Mouse (Mus musculus) ES-Bruce4 (cell line): Measurements from ENCODE around the gene Stox2. TPM values are rescaled to one million over a fixed set of nuclear protein-coding genes. Genes with fewer than 3 reads are reported as not detected.
A peak's percentile ranks its signal among the peaks of the same experiment; 100 is the strongest.

Source experiments
- H3K27ac ChIP-seq: 2 replicates; pipeline ENCODE4 v1.5.1; 2012; ENCODE audit warnings: low read length, inconsistent platforms; ENCODE audit not compliant: insufficient read depth
- H3K27me3 ChIP-seq: 2 replicates; pipeline ENCODE4 v1.6.1; 2012; ENCODE audit warnings: mild to moderate bottlenecking, low read length, inconsistent platforms; ENCODE audit not compliant: control insufficient read depth, poor library complexity, insufficient read depth, severe bottlenecking
- H3K36me3 ChIP-seq: 2 replicates; pipeline ENCODE4 v1.6.1; 2012; ENCODE audit warnings: inconsistent platforms, mild to moderate bottlenecking, low read length, moderate library complexity; ENCODE audit not compliant: control insufficient read depth, poor library complexity, insufficient read depth, severe bottlenecking
- H3K4me1 ChIP-seq: one replicate; pipeline ENCODE4 v1.8.1; 2011; ENCODE audit warnings: low read length; ENCODE audit not compliant: control insufficient read depth, insufficient read depth
- H3K4me3 ChIP-seq: 2 replicates; pipeline ENCODE4 v1.5.1; 2011; ENCODE audit warnings: low read depth, mild to moderate bottlenecking, low read length
- H3K9ac ChIP-seq: 2 replicates; pipeline ENCODE4 v1.6.1; 2012; ENCODE audit warnings: low read depth, mild to moderate bottlenecking, inconsistent platforms; ENCODE audit not compliant: poor library complexity, severe bottlenecking
- H3K9me3 ChIP-seq: replicated peaks from 2 replicates; pipeline ENCODE4 v1.6.1; 2012; ENCODE audit warnings: mild to moderate bottlenecking, low read length, inconsistent platforms; ENCODE audit not compliant: control insufficient read depth, poor library complexity, insufficient read depth, severe bottlenecking
- CTCF ChIP-seq: IDR thresholded peaks from one replicate; pipeline ENCODE4 v1.8.1; 2011; ENCODE audit warnings: low read depth, low read length
- EP300 ChIP-seq: IDR thresholded peaks from 2 replicates; pipeline ENCODE4 v1.6.1; 2011; ENCODE audit warnings: low read depth, low read length; ENCODE audit not compliant: insufficient read depth
- POLR2A ChIP-seq: IDR thresholded peaks from one replicate; pipeline ENCODE4 v1.8.1; 2011; ENCODE audit warnings: low read length; ENCODE audit not compliant: insufficient read depth
- polyA plus RNA-seq: library from polyadenylated mRNA; stranded (reverse); fragments of >200 nt; gene quantifications from 2 replicates; pipeline ENCODE4 v1.2.4, GENCODE M21; 2011; ENCODE audit warnings: low read depth; ENCODE audit not compliant: missing spikeins, insufficient read depth, insufficient read length

The Stox2 gene
- polyA plus RNA-seq, 1 experiment, result 5.1 TPM

- Histone ChIP-seq H3K36me3 (no peaks in the 10 kb centered on the region), H3K9ac (no peak overlapping the region), H3K27me3 (no peaks in the 10 kb centered on the region), H3K9me3 (peaks cover 5% of the 10 kb centered on the region; the same call in 1 of the 2 replicates), H3K4me3 (no peak overlapping the region), H3K27ac (no peak overlapping the region), H3K4me1 (no peaks in the 10 kb centered on the region)
- TF ChIP-seq CTCF (no peak), EP300 (no peak), POLR2A (no peak)
Measured at GRCm38 (mm10) chr8:47145258-47145657, 300.9 kb downstream of the Stox2 start.

DNA sequence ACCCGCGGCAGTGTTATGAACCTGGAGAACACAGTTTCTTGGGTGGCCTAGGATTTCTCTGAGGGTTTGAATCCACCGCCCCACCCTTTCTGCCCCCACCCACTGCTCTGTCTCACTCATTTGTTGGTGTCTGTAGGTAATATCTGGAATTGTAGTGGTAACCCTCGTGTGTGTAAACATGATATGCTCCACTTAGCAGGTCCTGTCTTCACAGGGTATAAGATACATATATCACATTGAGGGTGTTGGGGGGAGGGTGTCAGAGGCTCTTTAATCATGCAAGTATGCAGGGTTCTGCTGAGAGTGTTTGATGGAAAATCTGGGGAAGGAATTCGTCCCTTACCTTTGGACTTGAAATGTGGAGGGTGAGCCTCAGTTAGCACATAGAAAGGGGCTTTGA, 310.1 kb downstream of the Stox2 start:
- Histone ChIP-seq H3K27ac (no peak overlapping the region), H3K27me3 (peaks cover 8% of the 10 kb centered on the region), H3K4me1 (peaks cover 2% of the 10 kb centered on the region), H3K4me3 (no peak overlapping the region), H3K36me3 (no peaks in the 10 kb centered on the region), H3K9ac (no peak overlapping the region), H3K9me3 (no peaks in the 10 kb centered on the region)
- no peak for TF ChIP-seq CTCF
- no peak for TF ChIP-seq EP300
- TF ChIP-seq POLR2A, result no peak

DNA sequence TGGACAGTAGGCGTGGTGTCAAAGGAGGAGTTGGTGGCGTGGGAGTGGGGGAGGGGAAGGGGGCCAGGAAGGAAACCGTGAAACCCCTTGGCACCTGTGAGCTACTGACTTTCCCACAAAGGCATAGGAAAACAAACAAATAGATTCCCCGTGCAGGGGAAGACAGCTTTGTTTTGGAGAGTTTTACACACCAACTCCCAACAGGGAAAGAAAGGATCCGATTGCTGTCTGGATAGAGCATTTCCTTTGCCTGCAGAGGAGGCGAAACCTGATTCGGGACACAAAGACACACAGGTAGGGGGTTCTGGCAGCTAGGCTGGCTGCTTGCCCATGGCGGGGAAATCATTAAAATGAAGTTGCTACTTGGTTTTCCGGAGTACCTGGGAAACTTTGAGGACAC, 310.6 kb downstream of the Stox2 start:
- peaks cover 2% of the 10 kb centered on the region for H3K4me1 ChIP-seq
- H3K9ac ChIP-seq, result no peak overlapping the region
- no peak for TF ChIP-seq POLR2A
- 0 out of 2 replicates have a peak, but pooled peaks have one; percentile 16 for TF ChIP-seq EP300

GRCm38 (mm10) chr8:47134736-47135135, 311.4 kb downstream of the Stox2 start:
- no peak overlapping the region for H3K27ac ChIP-seq
- no peak for TF ChIP-seq CTCF
- TF ChIP-seq POLR2A, result no peak
- no peak for TF ChIP-seq EP300
- no peak overlapping the region for H3K4me3 ChIP-seq
- no peaks in the 10 kb centered on the region for H3K9me3 ChIP-seq
- no peaks in the 10 kb centered on the region for H3K36me3 ChIP-seq
- H3K4me1 ChIP-seq, result peaks cover 2% of the 10 kb centered on the region
- H3K27me3 ChIP-seq, result peaks cover 8% of the 10 kb centered on the region
- H3K9ac ChIP-seq, result no peak overlapping the region

More for the DNA sequence above, 310.6 kb downstream of the Stox2 start:
- Histone ChIP-seq H3K9me3 (no peaks in the 10 kb centered on the region), H3K36me3 (no peaks in the 10 kb centered on the region), H3K27me3 (peaks cover 8% of the 10 kb centered on the region), H3K4me3 (no peak overlapping the region), H3K27ac (0 out of 2 replicates have a peak overlapping the region, but pooled peaks have one; percentile 51)

DNA sequence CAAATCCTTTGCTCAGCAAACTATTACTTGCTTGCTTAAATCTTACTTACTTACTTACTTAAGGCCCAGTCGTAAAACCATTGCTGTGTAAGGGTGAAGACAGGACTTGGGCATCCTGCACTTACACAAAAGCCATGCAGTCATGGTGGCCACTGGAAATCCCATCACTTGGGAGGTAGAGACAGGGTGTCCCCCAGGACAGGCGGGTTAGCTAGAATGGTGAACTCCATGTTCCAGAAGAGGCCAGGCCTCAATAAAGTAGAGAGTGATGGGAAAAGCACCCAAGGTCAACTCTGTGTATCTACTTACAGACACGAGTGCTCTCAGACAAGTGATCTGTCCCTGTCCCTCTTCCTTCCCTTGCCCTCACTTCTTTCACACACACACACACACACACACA, 312.8 kb downstream of the Stox2 start:
- Histone ChIP-seq H3K27ac (no peak overlapping the region), H3K9me3 (no peaks in the 10 kb centered on the region), H3K4me3 (no peak overlapping the region), H3K27me3 (peaks cover 8% of the 10 kb centered on the region), H3K9ac (no peak overlapping the region), H3K36me3 (no peaks in the 10 kb centered on the region), H3K4me1 (peaks cover 2% of the 10 kb centered on the region)
- TF ChIP-seq POLR2A, result no peak
- TF ChIP-seq EP300, result no peak
- no peak for TF ChIP-seq CTCF

Other genes with a start within 250 kb of the Stox2 start
- gene Trappc11, start 87.1 kb upstream of the Stox2 start, polyA plus RNA-seq, result 33.5 and 40.4 TPM in 2 replicates
- gene Rwdd4a, start 87.3 kb upstream of the Stox2 start, polyA plus RNA-seq, result 33.9 and 34.5 TPM in 2 replicates
- gene Ing2, start 229.2 kb upstream of the Stox2 start, polyA plus RNA-seq, result 25.3 and 31.4 TPM in 2 replicates